Mouse (Mus musculus) spleen, postnatal 36 days (tissue): ENCODE measurements around the gene Ptpa.
A peak's percentile ranks its signal among the peaks of the same experiment; 100 is the strongest.

Source experiments
- DNase-seq, 2 experiments: peaks; one replicate each; pipeline ENCODE4 v3.0.0; 2022; ENCODE audit warnings: low spot score in 2 of 2, mixed read lengths in 1 of 2

Ptpa gene

DNA sequence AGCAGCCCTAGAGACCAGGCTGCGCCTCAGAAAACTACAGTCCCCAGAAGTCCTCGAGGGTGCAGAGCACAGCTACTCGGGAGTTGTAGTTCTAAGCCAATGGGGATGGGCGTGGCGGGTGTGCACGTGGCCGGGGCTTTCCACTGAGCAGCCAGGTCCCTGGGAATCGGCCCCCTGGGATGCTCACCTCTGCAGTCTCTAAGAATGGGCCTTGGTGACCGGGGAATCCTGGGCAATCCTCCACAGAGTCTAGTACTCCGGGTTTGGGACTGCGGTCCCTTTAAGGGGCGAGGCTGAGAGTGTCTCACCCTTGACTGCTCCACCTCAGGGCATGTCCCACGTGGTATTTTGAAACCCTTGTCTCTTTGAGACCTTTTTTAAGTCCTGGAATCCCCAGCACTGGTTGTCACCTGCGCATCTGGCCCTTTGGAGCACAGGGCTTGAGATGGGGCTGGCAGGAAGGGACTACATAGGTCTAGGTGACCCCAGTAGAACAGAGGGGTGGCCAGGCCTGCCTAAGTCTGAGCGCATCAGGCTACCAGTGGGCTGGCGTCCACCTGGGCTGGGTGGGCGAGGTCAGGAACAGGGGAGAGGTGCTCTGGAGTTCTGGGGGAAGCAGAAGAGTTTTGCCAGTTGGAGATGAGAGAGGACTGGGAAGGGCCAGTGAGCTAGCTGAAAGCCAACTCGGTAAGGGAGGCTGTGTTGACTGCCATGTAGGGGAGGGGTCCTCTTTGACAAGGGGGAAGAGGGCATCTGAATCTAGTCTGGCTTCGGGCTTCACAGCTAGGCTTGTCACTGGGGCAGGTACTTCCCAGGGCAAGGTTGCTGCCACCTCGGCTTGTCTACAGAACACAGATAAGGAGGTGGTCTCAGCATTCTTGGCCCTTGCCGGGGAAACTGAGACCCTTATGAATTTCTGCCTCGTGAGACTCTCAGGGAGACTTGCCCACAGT is 80.3 kb downstream of the Ptpa start:
- peak; percentile 61 to 65 for DNase-seq
